Mouse (Mus musculus): ENCODE data around the gene Ints3.

Gene Ints3

GRCm38 (mm10) chr3:90445417-90446200 lies 12.2 kb upstream of the Ints3 start:
- DNase-seq (ENCODE audit: low read depth, low spot score) = no peak

- DNase-seq (ENCODE audit: low read depth, low spot score) = no peak
Observed at GRCm38 (mm10) chr3:90443977-90444376, 10.6 kb upstream of the Ints3 start.

GRCm38 (mm10) chr3:90440756-90441155 lies 7.3 kb upstream of the Ints3 start:
- DNase-seq (ENCODE audit: low read depth, low spot score) = no peak

GRCm38 (mm10) chr3:90437131-90437530 lies 3.7 kb upstream of the Ints3 start:
- DNase-seq (ENCODE audit: low read depth, low spot score) = no peak

- no peak for DNase-seq (ENCODE audit: low read depth, low spot score)
Observed at GRCm38 (mm10) chr3:90434073-90434730, 780 bp upstream of the Ints3 start.

GRCm38 (mm10) chr3:90432811-90433219 lies 607 bp downstream of the Ints3 start:
- no peak for DNase-seq (ENCODE audit: low read depth, low spot score)

GRCm38 (mm10) chr3:90432348-90432747 lies 1.1 kb downstream of the Ints3 start:
- DNase-seq (ENCODE audit: low read depth, low spot score) = no peak

GRCm38 (mm10) chr3:90429576-90429975 lies 3.8 kb downstream of the Ints3 start:
- no peak for DNase-seq (ENCODE audit: low read depth, low spot score)

GRCm38 (mm10) chr3:90428186-90428585 lies 5.2 kb downstream of the Ints3 start:
- no peak for DNase-seq (ENCODE audit: low read depth, low spot score)

- no peak for DNase-seq (ENCODE audit: low read depth, low spot score)
Observed at GRCm38 (mm10) chr3:90427574-90427973, 5.8 kb downstream of the Ints3 start.

GRCm38 (mm10) chr3:90425499-90425898 lies 7.9 kb downstream of the Ints3 start:
- no peak for DNase-seq (ENCODE audit: low read depth, low spot score)

GRCm38 (mm10) chr3:90423549-90423948 lies 9.9 kb downstream of the Ints3 start:
- no peak for DNase-seq (ENCODE audit: low read depth, low spot score)

- DNase-seq (ENCODE audit: low read depth, low spot score) = no peak
Observed at GRCm38 (mm10) chr3:90420696-90421095, 12.7 kb downstream of the Ints3 start.

GRCm38 (mm10) chr3:90413011-90413396 lies 20.4 kb downstream of the Ints3 start:
- DNase-seq (ENCODE audit: low read depth, low spot score) = no peak

GRCm38 (mm10) chr3:90412312-90413010 lies 21.0 kb downstream of the Ints3 start:
- no peak for DNase-seq (ENCODE audit: low read depth, low spot score)

GRCm38 (mm10) chr3:90408721-90409120 lies 24.7 kb downstream of the Ints3 start:
- DNase-seq (ENCODE audit: low read depth, low spot score) = no peak

GRCm38 (mm10) chr3:90406414-90406813 lies 27.0 kb downstream of the Ints3 start:
- no peak for DNase-seq (ENCODE audit: low read depth, low spot score)

- no peak for DNase-seq (ENCODE audit: low read depth, low spot score)
Observed at GRCm38 (mm10) chr3:90404609-90405008, 28.8 kb downstream of the Ints3 start.

- DNase-seq (ENCODE audit: low read depth, low spot score) = no peak
Observed at GRCm38 (mm10) chr3:90404121-90404520, 29.3 kb downstream of the Ints3 start.

GRCm38 (mm10) chr3:90400993-90401392 lies 32.4 kb downstream of the Ints3 start:
- DNase-seq (ENCODE audit: low read depth, low spot score) = no peak

- no peak for DNase-seq (ENCODE audit: low read depth, low spot score)
Observed at GRCm38 (mm10) chr3:90395629-90396028, 37.8 kb downstream of the Ints3 start.

GRCm38 (mm10) chr3:90392661-90393060 lies 40.8 kb downstream of the Ints3 start:
- no peak for DNase-seq (ENCODE audit: low read depth, low spot score)

GRCm38 (mm10) chr3:90391941-90392340 lies 41.5 kb downstream of the Ints3 start:
- DNase-seq (ENCODE audit: low read depth, low spot score) = no peak
